ENCODE assay signal across 10 mouse cellular contexts in genomic region chr16:5007067-5007466, GRCm38 (mm10). TPM values are rescaled to one million over a fixed set of nuclear protein-coding genes. Genes with fewer than 3 reads are reported as not detected.
A peak's percentile ranks its signal among the peaks of the same experiment; 100 is the strongest.
DNase-seq lines count a peak whose midpoint lies in the region; ATAC-seq lines count a peak whose summit lies in the region.
"Had no signal": no experiment of that assay in that cellular context is flagged by ENCODE, and none has a peak within 500 bp of the region (broad histone marks: within the 10 kb centered on the region; RNA-seq: fewer than 3 reads in every experiment).

Gene Smim22, plus strand, starts transcription at chr16:5007288.

- no peak for DNase-seq in heart, adult 8-10 months (ENCODE audit: low spot score)
- no peak for DNase-seq in gonadal fat pad, adult 2 months (ENCODE audit: low read depth)
- peak; percentile 41 for DNase-seq in liver
- peak; percentile 53 for DNase-seq in ovary, postnatal 36 days (ENCODE audit: low spot score)
- no peak for DNase-seq in adrenal gland, adult (ENCODE audit: inconsistent age in 2 of 2, low spot score in 1 of 2)
- no peak for DNase-seq in layer of hippocampus, postnatal 36 days

- H3K4me3 ChIP-seq in heart, embryonic 16.5 days (ENCODE audit: low read length), result no peak within 1 kb of the TSS
- no peak within 1 kb of the TSS for H3K4me3 ChIP-seq in midbrain, embryonic 16.5 days (ENCODE audit: low read depth, low read length)

- no peak within 1 kb of the TSS for H3K27ac ChIP-seq in heart, embryonic 16.5 days (ENCODE audit: low read length)
- no peak within 1 kb of the TSS for H3K27ac ChIP-seq in midbrain, embryonic 16.5 days (ENCODE audit: low read length)

- WGBS in heart, embryonic 16.5 days, result 53% methylated on average over 5 of the region's 5 CpGs
- WGBS in midbrain, embryonic 16.5 days, result 38% methylated on average over 5 of the region's 5 CpGs

- peak within 1 kb of the TSS; percentile 8; the same call in 1 of the 2 replicates for H3K4me2 ChIP-seq in heart, embryonic 16.5 days (ENCODE audit: low read depth, low read length)
- no peak within 1 kb of the TSS for H3K4me2 ChIP-seq in midbrain, embryonic 16.5 days (ENCODE audit: low read length)

- no peaks in the 10 kb centered on the region for H3K9me3 ChIP-seq in heart, embryonic 16.5 days (replicated peaks; ENCODE audit: control insufficient read depth, low read length)
- no peaks in the 10 kb centered on the region for H3K9me3 ChIP-seq in midbrain, embryonic 16.5 days (replicated peaks; ENCODE audit: control insufficient read depth, low read length, poor library complexity, severe bottlenecking)

- H3K9ac ChIP-seq in heart, embryonic 16.5 days (ENCODE audit: low read length), result no peak within 1 kb of the TSS; the same call in 1 of the 2 replicates
- H3K9ac ChIP-seq in midbrain, embryonic 16.5 days (ENCODE audit: low read depth, low read length), result no peak within 1 kb of the TSS

- no peaks in the 10 kb centered on the region for H3K27me3 ChIP-seq in heart, embryonic 16.5 days (ENCODE audit: control insufficient read depth, insufficient read depth, low read length)
- no peaks in the 10 kb centered on the region for H3K27me3 ChIP-seq in midbrain, embryonic 16.5 days (ENCODE audit: control insufficient read depth, insufficient read depth, low read depth, low read length)
- H3K27me3 ChIP-seq: CH12.LX had no signal

- H3K4me1 ChIP-seq in heart, embryonic 16.5 days (ENCODE audit: control insufficient read depth, insufficient read depth, low read length), result peaks cover 5% of the 10 kb centered on the region; the same call in 1 of the 2 replicates
- H3K4me1 ChIP-seq in midbrain, embryonic 16.5 days (ENCODE audit: control insufficient read depth, insufficient read depth, low read length), result peaks cover 4% of the 10 kb centered on the region

- H3K36me3 ChIP-seq in heart, embryonic 16.5 days (ENCODE audit: control insufficient read depth, insufficient read depth), result no peaks in the 10 kb centered on the region
- H3K36me3 ChIP-seq in midbrain, embryonic 16.5 days (ENCODE audit: control insufficient read depth, insufficient read depth, low read length), result no peaks in the 10 kb centered on the region

- ATAC-seq in heart, embryonic 16.5 days (replicated peaks; ENCODE audit: extremely low read depth, insufficient read depth, low FRiP score), result 0 out of 2 replicates have a peak, but pooled peaks have one; percentile 30
- no peak for ATAC-seq in midbrain, embryonic 16.5 days

RNA-seq across cellular contexts. Expression of gene Smim22, which starts in this region (rescaled TPM):
- polyA plus RNA-seq in heart, embryonic 16.5 days (2015; fragmentation: Nextera tagmentation; extraction: Ambion mirVana), result 3.5 and 5.4 TPM in 2 replicates
- not detected for total RNA-seq in heart, adult 8-10 months (2022)
- polyA plus RNA-seq in gonadal fat pad, adult 2 months (2012; rRNA removed), result 73.8 and 89.8 TPM in 2 replicates
- total RNA-seq in layer of hippocampus, postnatal 36 days (2021), result not detected
- 0.91 and 1.7 TPM in 2 replicates for polyA plus RNA-seq in midbrain, embryonic 16.5 days (2015; fragmentation: Nextera tagmentation; extraction: Ambion mirVana)
- total RNA-seq: CH12.LX had no signal
- polyA plus RNA-seq: neural tube, embryonic 11.5 days had no signal

Comparison
In these comparisons a context has a peak if more than half of its experiments do, and no peak if none do; other contexts are left out.
1. RNA of gene Smim22 (polyA plus RNA-seq): 73.8 to 89.8 TPM in gonadal fat pad, adult 2 months; 3.5 to 5.4 TPM in heart, embryonic 16.5 days and 0.91 to 1.7 TPM in midbrain, embryonic 16.5 days; every median in the first group is over 10 times any median in the second.
2. DNase-seq: peak in liver (single experiment) and ovary, postnatal 36 days (single experiment); none in heart, adult 8-10 months (single experiment), gonadal fat pad, adult 2 months (single experiment), adrenal gland, adult (0 of 2) and layer of hippocampus, postnatal 36 days (0 of 2).